Mouse (Mus musculus) lung, postnatal 25 days (tissue): ENCODE results near the gene Prdx5.

Source experiments
- DNase-seq: peaks from one replicate; pipeline ENCODE4 v3.0.0; 2022; ENCODE audit warnings: low spot score

The Prdx5 gene

DNA sequence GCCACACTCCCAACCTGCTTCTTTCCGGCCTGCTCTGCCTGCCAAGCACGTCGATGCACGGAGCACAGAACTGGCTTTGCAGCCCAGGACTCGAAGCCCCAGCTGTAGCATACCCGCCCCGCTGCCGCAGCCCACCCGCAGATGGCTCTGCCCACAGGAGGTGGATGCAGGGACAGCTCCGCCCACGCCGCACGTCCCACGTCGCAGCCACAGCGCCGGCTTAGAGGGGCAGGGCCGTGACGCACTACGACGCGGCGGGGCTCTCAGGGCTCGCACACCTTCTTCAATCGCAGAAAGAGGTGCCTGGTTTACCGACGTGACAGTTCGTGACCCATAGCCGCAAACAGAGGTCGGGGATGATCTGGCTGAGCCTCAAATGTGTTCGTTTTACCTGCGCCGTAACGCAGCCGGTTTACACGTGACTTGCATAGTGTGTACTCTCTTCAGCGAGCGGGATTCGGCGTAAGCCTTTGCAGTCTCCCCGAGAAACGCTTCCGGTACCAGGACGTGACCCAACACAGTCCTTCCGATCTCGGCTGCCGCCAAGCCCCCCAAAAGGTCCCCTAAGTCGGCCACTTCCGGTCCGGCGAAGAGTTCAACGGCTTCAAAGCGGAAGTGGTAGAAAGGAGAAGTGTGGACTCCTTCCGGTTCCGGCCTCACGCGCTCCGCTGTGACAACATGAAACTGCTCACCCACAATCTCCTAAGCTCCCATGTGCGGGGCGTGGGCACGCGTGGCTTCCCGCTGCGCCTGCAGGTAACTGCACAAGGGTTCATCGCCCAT, at the start of gene Prdx5, which contains the start of gene Trmt112:
Gene Prdx5 (minus strand): TSS at position 600 of the 783 bp plus-strand sequence.
Gene Trmt112 (plus strand): TSS at position 192 of the 783 bp plus-strand sequence.
- peak; percentile 92 for DNase-seq

DNA sequence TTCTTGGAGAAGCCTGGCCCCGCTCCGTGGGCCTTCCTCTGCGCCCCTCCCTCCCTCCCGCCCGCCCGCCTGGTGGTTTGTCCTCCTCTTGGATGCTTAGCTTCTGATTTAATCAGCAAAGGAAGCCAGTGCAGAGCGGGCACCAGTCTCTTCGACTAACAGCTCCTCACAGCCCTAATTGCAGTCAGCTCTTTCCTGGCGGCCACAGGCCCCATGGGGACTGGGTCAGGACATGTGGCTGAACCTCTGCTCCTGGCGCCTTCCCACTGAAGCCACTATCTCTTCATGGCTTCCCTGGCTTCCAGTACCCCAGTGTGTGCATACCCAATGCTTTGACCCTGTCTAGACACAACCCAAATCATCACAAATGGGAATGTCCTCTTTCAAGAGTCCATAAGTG, 46.6 kb upstream of the Prdx5 start:
- no peak for DNase-seq

- no peak for DNase-seq
Measured at GRCm38 (mm10) chr19:6955424-6955823, 45.5 kb upstream of the Prdx5 start.

DNA sequence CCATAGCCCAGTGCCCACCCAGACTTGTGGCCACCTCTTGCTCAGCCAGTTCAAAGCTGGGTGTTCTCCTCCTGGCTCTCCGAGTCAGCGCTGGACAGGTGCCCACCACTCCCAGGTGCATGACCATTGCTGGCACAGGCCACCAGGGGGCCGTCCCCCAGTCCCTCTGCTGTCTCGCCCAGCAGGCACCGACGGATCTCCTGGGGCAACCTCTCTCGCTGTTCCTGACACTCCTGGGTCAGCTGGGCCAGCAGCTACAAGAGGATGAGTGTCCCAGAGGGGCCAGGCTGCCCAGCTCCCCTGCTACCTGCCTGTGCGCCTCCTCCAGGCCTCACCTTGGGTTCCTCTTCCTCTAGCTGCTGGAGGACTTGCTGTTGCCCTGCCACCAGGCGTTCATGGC, 44.1 kb upstream of the Prdx5 start:
- peak; percentile 75 for DNase-seq

DNA sequence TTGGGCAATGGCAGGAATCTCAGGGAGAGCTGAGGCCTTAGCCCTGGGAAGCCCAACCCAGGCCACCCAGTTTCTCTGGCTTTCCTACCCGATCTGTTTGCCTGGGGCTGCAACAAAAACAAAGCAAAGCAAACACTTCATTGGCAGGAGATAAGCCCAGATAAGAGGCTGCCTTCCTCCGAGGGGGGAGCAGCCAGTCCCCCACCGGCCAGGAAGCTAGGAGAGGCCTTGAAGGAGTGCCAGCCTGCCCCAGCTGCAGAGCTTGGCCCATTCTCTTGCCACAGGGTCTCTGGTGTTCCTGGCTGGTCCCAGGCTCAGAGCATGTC, 42.8 kb upstream of the Prdx5 start:
- peak; percentile 91 for DNase-seq

GRCm38 (mm10) chr19:6951994-6952711, 42.2 kb upstream of the Prdx5 start:
- peak; percentile 83 for DNase-seq

- peak; percentile 98 for DNase-seq
Measured at GRCm38 (mm10) chr19:6951381-6951968, 41.6 kb upstream of the Prdx5 start.

GRCm38 (mm10) chr19:6950613-6951153, 40.8 kb upstream of the Prdx5 start:
- DNase-seq, result peak; percentile 59

- DNase-seq, result no peak
Measured at GRCm38 (mm10) chr19:6949951-6950350, 40.0 kb upstream of the Prdx5 start.

- DNase-seq, result no peak
Measured at GRCm38 (mm10) chr19:6949532-6949931, 39.6 kb upstream of the Prdx5 start.

- DNase-seq, result no peak
Measured at GRCm38 (mm10) chr19:6948186-6948585, 38.3 kb upstream of the Prdx5 start.

- DNase-seq, result no peak
Measured at GRCm38 (mm10) chr19:6947742-6948141, 37.8 kb upstream of the Prdx5 start.

DNA sequence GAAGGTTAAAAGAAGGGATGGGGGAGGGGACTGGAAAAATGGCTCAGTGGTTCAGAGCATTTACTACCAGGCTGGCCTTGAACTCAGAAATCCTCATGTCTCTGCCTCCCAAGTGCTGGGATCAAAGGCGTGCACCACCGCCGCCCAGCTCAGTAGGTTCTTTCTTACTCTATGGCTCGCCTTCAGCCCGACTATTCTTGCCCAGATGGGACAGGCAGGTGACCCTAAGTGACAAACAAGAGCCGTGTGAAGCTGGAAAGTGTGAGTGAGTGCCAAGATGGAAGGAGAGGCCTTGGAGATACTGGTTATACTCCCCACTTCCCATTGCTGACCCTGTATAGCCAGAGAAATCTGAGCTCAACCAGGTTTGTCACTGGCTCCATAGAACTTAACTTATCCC, 33.8 kb upstream of the Prdx5 start:
- DNase-seq, result no peak

GRCm38 (mm10) chr19:6942764-6943163, 32.9 kb upstream of the Prdx5 start:
- no peak for DNase-seq

DNA sequence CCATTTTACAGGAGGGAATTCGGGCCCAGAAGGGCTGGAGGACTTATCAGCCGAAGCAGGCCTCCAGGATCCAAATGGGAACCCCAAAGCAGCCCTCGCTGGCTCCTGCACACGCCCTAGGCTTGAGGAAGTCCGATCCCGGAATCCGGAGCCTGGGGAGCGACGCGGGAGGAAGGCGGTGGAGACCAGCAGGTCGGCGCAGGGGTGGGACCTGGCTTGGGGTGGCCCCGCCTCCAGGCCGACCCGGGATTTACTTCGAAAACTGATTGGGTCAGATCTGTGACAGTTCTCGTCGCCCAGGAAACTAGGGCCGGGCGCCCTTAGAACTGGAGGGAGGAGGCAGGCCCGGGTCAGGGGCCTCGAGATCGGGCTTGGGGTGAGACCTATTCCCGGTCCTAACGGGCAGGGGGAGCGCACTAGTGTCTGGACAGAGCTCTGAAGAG, 32.4 kb upstream of the Prdx5 start, which contains the start of gene Gpr137:
Gene Gpr137 (minus strand): TSS at position 232 of the 443 bp plus-strand sequence.
- peak; percentile 98 for DNase-seq

DNA sequence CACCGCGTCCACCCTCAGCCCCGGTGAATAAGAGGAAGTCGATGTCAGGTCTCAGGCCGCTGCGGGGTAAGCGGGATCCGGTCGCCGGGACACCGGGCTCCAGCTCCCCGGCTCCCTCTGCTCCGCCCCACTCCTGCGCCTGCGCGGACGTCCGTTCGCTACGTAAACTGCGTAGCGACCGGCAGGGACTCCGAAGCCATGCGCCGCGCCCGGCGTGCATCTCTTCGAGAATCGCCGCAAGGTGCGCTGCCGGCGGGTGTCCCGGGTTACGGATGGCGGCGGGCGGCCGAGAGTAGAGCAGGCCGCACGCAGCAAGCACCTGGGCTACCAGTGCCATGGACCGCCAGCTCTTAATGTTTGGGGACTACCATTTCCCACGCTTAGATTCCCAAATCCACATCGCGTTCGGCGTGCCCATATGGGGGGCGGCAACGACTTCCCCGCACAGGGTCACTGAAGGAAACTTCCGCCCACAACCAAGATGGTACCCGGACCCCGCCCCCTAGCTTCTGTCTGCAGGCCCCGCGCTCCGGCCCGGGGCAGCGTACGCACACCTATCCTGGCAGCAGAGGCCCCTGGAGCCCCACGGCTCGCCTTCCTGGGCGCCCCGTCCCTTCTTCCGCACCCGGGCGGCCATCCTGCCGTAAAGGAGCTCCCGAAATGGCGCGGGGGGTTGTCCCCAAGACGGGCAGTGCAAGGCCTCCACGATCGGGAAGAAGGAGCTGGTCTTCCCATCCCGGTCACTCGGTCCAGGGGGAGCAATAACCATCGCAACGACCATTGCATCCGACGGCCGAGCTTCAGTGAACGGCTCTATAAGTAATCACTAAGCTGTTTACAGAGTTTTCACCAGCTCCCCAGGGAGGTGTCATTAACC, 31.7 kb upstream of the Prdx5 start, which contains the start of gene Bad:
Gene Bad (plus strand): TSS at position 490 of the 877 bp plus-strand sequence.
- peak; percentile 92 for DNase-seq

DNA sequence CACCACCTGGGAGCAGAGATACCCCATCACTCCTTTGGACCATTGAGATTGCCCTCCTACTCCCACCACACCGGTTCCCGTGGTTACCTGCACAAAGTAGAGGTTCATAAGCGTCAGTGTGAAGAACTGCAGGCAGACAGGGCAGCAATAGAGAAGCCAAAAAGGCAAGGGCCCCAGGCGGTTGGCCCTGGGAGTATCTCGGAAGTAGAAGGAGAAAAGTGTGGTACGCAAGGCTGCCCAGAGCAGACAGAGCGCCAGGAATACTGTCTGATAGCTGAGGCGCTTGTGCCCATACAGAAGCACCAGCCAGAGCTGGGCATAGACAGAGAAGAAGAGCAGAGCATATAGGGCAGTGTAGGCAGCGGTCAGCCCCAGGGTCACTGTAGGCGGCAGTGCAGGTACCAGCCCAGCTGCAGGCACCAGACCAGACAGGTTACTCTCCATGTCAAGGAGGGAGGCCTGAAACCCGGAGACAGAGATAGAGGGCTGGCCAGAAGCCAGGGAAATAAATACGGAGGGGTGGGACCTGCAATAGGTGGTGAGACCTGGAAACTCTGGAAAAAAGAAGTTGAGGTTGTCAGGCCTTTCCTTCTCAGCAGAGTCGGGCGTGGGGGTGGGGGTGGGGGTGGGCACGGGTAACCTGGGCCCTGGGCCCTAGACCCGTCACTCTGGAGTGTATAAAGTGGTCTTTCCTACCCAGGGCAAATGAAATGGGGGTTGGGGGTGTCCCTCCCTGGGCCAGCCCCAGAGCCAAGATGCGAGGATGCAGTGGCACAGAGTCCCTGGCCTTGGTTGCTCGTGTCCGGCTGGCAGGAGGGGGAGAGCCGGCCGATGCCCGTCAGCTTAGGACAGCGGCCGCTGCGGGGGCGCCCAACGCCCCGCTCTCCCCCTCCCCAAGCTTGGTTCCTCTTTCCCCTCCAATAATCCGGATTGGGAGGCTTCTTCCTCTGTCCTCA, 30.8 kb upstream of the Prdx5 start:
- no peak for DNase-seq

GRCm38 (mm10) chr19:6939106-6940002, 29.4 kb upstream of the Prdx5 start:
- no peak for DNase-seq
